Mouse (Mus musculus): Measurements from ENCODE around the gene Syt9.

GRCm38 (mm10) chr7:107417043-107417850, 46.7 kb downstream of the Syt9 start:
- TF ChIP-seq CTCF (IDR thresholded peaks at IDR 0.05) (no peak), EP300 (IDR thresholded peaks at IDR 0.05) (no peak)

Data from lung, postnatal 0 days (tissue).